Mouse (Mus musculus) common myeloid progenitor, adult 5-6 weeks (primary cell): Measurements from ENCODE around the gene Fam160a1. TPM values are rescaled to one million over a fixed set of nuclear protein-coding genes. Genes with fewer than 3 reads are reported as not detected.

ENCODE experiments used
- ATAC-seq: replicated peaks from 2 replicates; pipeline ENCODE4 v1.8.0; 2016; ENCODE audit warnings: low read depth, mild to moderate bottlenecking, moderate TSS enrichment, inconsistent platforms; ENCODE audit not compliant: poor library complexity, severe bottlenecking
- total RNA-seq: library from RNA; stranded (forward); fragments of 200-1000, 187-1606 nt; gene quantifications from 2 replicates; pipeline ENCODE4 v1.2.3, GENCODE M21; 2017

The Fam160a1 gene
- total RNA-seq, 1 experiment from 2014 or later, result not detected

- no peak for ATAC-seq
Measured at GRCm38 (mm10) chr3:85644814-85645213, 172.3 kb downstream of the Fam160a1 start.

- no peak for ATAC-seq
Measured at GRCm38 (mm10) chr3:85641751-85642150, 175.3 kb downstream of the Fam160a1 start.

GRCm38 (mm10) chr3:85636716-85637447 is 180.2 kb downstream of the Fam160a1 start:
- ATAC-seq, result no peak

- ATAC-seq, result no peak
Measured at GRCm38 (mm10) chr3:85635591-85635990, 181.5 kb downstream of the Fam160a1 start.

- ATAC-seq, result no peak
Measured at GRCm38 (mm10) chr3:85635126-85635419, 182.0 kb downstream of the Fam160a1 start.

- ATAC-seq, result no peak
Measured at GRCm38 (mm10) chr3:85634389-85635125, 182.5 kb downstream of the Fam160a1 start.

- ATAC-seq, result no peak
Measured at GRCm38 (mm10) chr3:85633733-85634132, 183.4 kb downstream of the Fam160a1 start.

GRCm38 (mm10) chr3:85629895-85630510 is 187.1 kb downstream of the Fam160a1 start:
- ATAC-seq, result no peak

GRCm38 (mm10) chr3:85619751-85620150 is 197.3 kb downstream of the Fam160a1 start:
- ATAC-seq, result no peak

- no peak for ATAC-seq
Measured at GRCm38 (mm10) chr3:85619345-85619744, 197.7 kb downstream of the Fam160a1 start.

- no peak for ATAC-seq
Measured at GRCm38 (mm10) chr3:85618885-85619284, 198.2 kb downstream of the Fam160a1 start.

- ATAC-seq, result no peak
Measured at GRCm38 (mm10) chr3:85616389-85616788, 200.7 kb downstream of the Fam160a1 start.

Other genes starting within 250 kb of the Fam160a1 start
- 13.2 and 15.3 TPM in 2 replicates for gene Gatb, start 243.2 kb downstream of the Fam160a1 start, total RNA-seq
- not detected in 2 replicates for gene Glt28d2, start 70.2 kb upstream of the Fam160a1 start, total RNA-seq
- gene Gm37240, start 70.2 kb upstream of the Fam160a1 start, total RNA-seq, result not detected in 2 replicates
- 3.6 and 3.9 TPM in 2 replicates for gene Sh3d19, start 153.8 kb upstream of the Fam160a1 start, total RNA-seq
- gene Prss48, start 185.2 kb upstream of the Fam160a1 start, total RNA-seq, result not detected in 2 replicates